Mouse (Mus musculus): ENCODE results near the gene Afap1. TPM values are rescaled to one million over a fixed set of nuclear protein-coding genes. Genes with fewer than 3 reads are reported as not detected.

Afap1 gene
- polyA plus RNA-seq, 1 experiment from 2014 or later = 1.3 TPM

DNA sequence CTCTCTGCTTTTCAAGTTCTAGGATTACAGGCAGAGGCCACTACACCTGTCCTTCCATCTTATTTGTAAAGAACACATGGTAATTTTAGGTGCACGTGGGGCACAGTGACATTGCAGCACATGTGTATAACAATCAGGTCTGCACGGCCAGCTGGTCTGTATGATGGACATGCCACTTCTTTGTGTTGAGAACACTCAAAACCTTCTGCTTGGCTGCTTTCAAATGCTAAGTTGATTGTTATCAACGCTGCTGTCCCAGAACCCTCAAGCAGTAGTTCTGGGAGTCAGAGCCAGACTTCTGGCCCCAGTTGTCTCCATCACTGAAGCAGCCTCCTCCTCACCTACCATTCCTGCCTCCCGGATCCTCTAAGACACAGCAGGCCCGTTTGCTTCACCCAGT lies 23.5 kb downstream of the Afap1 start:
- DNase-seq = no peak
- WGBS (ENCODE audit: insufficient replicate concordance) = 61% methylated on average over 5 of the region's 5 CpGs

DNA sequence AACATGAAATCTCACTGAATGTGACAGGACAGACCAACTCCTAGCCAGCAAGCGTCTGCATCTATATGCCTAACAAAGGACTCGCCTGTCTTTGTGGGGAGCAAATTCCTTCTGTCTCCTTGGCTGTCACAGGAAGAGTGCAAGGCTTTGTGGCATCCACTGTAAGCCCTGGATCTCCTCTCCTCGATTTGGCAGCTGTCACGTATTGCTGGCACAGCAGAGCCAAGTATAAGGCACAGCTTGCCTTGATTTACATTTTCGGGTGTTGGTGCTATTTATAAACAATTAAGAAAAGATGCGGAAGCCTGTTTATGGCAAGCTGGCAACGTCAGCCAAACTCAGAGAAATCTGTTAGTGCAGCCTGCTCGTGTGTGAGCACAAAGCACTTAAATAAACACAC lies 25.3 kb downstream of the Afap1 start:
- no peak for ATAC-seq (ENCODE audit: low read depth)
- H3K9me3 ChIP-seq (replicated peaks) = no peaks in the 10 kb centered on the region
- no peak for DNase-seq
- no peak overlapping the region for H3K9ac ChIP-seq
- WGBS (ENCODE audit: insufficient replicate concordance) = 50% methylated on average over 8 of the region's 8 CpGs
- H3K27me3 ChIP-seq = no peaks in the 10 kb centered on the region
- H3K27ac ChIP-seq = no peak overlapping the region
- no peak overlapping the region for H3K4me3 ChIP-seq (replicated peaks)
- H3K4me2 ChIP-seq = no peak overlapping the region
- H3K36me3 ChIP-seq = no peaks in the 10 kb centered on the region
- H3K4me1 ChIP-seq (replicated peaks) = no peaks in the 10 kb centered on the region

More for the DNA sequence above, 23.5 kb downstream of the Afap1 start:
- no peaks in the 10 kb centered on the region for H3K4me1 ChIP-seq (replicated peaks)
- no peak overlapping the region for H3K27ac ChIP-seq
- no peak overlapping the region for H3K4me2 ChIP-seq
- no peaks in the 10 kb centered on the region for H3K36me3 ChIP-seq
- no peaks in the 10 kb centered on the region for H3K9me3 ChIP-seq (replicated peaks)
- no peaks in the 10 kb centered on the region for H3K27me3 ChIP-seq
- no peak overlapping the region for H3K9ac ChIP-seq
- ATAC-seq (ENCODE audit: low read depth) = no peak
- H3K4me3 ChIP-seq (replicated peaks) = no peak overlapping the region

DNA sequence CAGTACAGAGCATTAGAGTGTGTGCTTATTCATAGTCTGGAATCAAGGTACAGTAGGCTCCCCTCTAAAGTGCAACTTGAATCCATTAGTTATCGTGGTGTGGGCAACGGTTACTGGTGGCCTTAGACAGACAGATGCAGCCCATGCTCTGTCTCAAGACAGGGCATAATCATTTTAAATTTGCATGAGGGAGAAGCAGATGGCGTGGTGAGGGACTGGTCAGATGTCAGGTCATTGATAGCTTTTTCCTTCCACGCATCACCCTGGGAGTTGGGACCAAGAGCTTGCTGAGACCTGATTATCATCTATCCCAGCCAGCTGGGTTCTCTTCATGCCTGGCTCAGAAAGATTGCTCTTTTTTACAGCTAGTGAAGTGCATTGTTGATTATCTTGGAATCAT lies 27.0 kb downstream of the Afap1 start:
- DNase-seq = no peak
- H3K4me1 ChIP-seq (replicated peaks) = no peaks in the 10 kb centered on the region
- H3K27ac ChIP-seq = no peak overlapping the region
- H3K4me2 ChIP-seq = no peak overlapping the region
- WGBS (ENCODE audit: insufficient replicate concordance) = 43% methylated on average over 4 of the region's 4 CpGs
- H3K27me3 ChIP-seq = no peaks in the 10 kb centered on the region
- no peaks in the 10 kb centered on the region for H3K36me3 ChIP-seq
- no peak overlapping the region for H3K9ac ChIP-seq
- no peaks in the 10 kb centered on the region for H3K9me3 ChIP-seq (replicated peaks)
- ATAC-seq (ENCODE audit: low read depth) = no peak
- H3K4me3 ChIP-seq (replicated peaks) = no peak overlapping the region

DNA sequence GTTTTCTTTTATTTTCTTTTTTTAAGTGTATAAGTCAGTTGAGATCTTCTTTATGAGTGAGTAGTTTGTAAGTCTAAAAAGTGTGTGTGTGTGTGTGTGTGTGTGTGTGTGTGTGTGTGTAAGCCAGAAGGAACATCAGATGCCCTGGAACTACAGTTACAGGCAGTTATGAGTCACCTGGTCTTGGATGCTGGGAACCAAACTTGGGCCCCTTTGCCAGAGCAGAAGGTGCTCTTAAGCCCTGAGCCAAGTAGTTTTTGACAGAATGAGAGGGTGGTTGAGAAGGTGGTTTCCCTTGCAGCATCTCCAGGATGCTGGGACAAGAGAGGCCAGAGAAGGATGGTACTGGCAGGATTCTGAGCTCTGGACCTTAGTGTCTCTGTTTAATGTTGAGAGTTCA lies 27.4 kb downstream of the Afap1 start:
- Histone ChIP-seq H3K36me3 (no peaks in the 10 kb centered on the region), H3K27ac (no peak overlapping the region), H3K4me2 (no peak overlapping the region), H3K9me3 (replicated peaks) (no peaks in the 10 kb centered on the region), H3K4me1 (replicated peaks) (no peaks in the 10 kb centered on the region), H3K4me3 (replicated peaks) (no peak overlapping the region), H3K9ac (no peak overlapping the region), H3K27me3 (no peaks in the 10 kb centered on the region)
- DNase-seq (no peak), ATAC-seq (ENCODE audit: low read depth) (no peak)

DNA sequence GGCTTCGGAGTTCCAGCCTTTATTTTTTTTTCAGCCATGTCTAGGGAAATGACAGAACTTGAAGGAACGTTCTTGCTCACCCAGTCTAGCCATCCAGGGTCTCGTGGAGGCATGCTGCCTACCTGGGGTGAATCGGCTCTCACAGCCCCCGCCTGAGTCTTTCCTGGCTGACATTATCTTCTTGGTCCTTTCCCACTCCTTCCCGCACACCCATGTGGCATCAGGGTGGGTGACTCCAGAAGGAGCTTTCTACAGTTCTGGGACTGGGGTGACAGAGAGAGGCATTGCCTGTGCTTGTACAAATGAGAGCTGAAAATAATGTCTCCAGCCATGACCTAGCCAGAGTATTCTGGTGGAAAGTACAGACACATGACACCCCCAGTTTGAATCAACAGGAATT lies 28.0 kb downstream of the Afap1 start:
- H3K9me3 ChIP-seq (replicated peaks) = no peaks in the 10 kb centered on the region
- no peak overlapping the region for H3K9ac ChIP-seq
- ATAC-seq (ENCODE audit: low read depth) = no peak
- no peaks in the 10 kb centered on the region for H3K27me3 ChIP-seq
- DNase-seq = no peak
- peak overlapping the region; percentile 62 for H3K27ac ChIP-seq
- no peaks in the 10 kb centered on the region for H3K36me3 ChIP-seq
- 65% methylated on average over 6 of the region's 6 CpGs for WGBS (ENCODE audit: insufficient replicate concordance)
- H3K4me3 ChIP-seq (replicated peaks) = no peak overlapping the region
- no peak overlapping the region for H3K4me2 ChIP-seq
- H3K4me1 ChIP-seq (replicated peaks) = no peaks in the 10 kb centered on the region

DNA sequence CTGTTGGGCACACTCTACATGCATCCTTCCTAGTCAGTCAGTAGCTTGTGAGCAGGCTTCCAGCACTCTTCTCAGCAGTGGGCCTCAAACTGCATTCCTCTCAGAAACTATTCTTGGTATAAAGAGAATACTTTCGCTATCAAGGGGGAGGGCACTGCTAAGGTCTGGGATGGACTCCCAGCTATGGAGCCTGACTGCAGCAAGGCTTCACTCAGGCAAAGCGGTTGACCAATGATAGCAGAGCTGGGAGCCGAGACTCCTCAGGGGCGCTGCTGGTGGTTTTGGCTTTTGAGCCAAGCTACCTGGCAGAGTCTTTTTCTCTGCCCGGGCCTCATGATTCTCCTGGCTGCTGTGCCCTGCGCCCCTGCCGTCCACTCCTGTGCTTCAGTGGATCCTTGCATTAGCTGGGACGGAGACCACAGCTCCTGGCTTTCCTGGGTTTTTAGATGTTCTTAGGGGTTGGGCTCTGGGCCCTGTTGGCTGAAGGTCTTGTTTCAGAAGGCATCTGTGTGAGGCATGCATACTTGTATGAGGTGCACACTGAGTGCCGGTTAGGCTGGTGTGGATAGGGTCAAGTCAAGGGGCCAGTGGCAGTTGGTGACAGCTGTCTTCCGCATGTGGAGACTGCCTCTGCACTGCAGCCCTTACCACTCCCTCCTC lies 28.6 kb downstream of the Afap1 start:
- Histone ChIP-seq H3K9me3 (replicated peaks) (no peaks in the 10 kb centered on the region), H3K27me3 (no peaks in the 10 kb centered on the region), H3K9ac (no peak overlapping the region), H3K27ac (peak overlapping the region; percentile 15; the same call in 1 of the 2 replicates), H3K4me1 (replicated peaks) (no peaks in the 10 kb centered on the region), H3K4me3 (replicated peaks) (no peak overlapping the region), H3K36me3 (no peaks in the 10 kb centered on the region), H3K4me2 (no peak overlapping the region)
- DNase-seq = no peak
- 57% methylated on average over 10 of the region's 10 CpGs for WGBS (ENCODE audit: insufficient replicate concordance)
- peak; percentile 20; the same call in 1 of the 2 replicates for ATAC-seq (ENCODE audit: low read depth)

DNA sequence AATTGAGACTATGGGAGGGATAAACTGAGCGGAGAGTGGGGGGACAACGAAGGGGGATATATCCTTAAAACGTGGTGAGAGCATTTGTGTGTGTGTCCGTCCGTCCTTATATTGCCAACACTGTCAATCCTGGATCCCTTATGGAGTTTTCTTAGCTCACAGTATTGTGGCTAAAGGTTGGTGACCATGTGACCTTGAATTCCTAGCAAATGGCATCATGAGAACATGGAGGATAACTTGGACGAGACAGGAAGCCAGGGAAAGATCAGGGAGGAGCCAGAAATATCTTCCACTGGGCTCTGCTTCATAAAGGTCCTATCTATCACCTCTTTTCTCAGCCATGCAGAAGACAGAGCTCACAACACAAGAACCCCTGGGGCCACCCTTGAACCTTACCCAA lies 30.3 kb downstream of the Afap1 start:
- Histone ChIP-seq H3K4me3 (replicated peaks) (no peak overlapping the region), H3K27ac (no peak overlapping the region), H3K9ac (no peak overlapping the region), H3K27me3 (no peaks in the 10 kb centered on the region), H3K4me2 (no peak overlapping the region), H3K9me3 (replicated peaks) (no peaks in the 10 kb centered on the region), H3K4me1 (replicated peaks) (no peaks in the 10 kb centered on the region), H3K36me3 (no peaks in the 10 kb centered on the region)
- no peak for DNase-seq
- 65% methylated on average over 6 of the region's 6 CpGs for WGBS (ENCODE audit: insufficient replicate concordance)
- ATAC-seq (ENCODE audit: low read depth) = no peak

DNA sequence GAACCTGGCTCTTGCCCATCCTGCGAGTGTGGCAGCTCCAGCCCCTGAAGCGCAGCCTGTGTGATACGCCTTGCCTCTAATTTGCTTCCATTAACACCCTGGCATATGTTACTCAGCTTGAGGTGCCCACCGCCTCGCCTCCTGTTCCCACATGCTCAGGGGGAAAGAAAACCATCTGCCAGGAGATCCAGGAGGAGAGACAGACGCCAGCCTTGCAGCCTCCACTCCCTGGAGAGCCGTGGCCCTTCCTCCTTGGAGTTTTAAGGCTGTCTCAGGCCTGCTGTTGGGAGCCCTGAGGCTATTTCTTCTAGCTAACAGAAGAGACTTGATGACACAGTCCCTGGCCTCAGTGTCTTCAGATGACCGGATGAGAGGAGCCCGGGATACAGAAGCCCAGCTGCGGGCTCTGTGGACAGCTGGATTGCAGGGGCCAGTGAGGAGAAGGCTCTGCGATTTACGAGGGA lies 32.1 kb downstream of the Afap1 start:
- H3K4me1 ChIP-seq (replicated peaks) = no peaks in the 10 kb centered on the region

DNA sequence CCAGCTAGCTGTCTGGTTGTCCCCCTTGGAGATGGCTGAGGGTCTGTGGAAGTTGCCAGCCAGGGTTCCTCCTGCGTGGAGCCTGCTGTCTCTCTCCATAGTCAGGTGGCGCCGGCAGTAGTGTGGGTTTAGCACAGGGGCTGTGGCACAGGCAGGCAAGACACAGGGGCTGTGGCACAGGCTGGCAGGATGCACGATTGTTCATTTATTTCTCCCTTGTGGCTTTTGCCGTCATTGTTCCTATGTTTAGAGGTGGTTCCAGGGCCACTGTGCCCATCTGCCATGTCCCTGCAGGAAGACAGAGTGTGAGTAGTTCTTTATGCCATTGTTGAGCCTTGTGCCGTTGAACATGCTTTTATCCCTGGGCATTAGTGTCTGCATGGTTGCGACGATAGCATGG lies 33.4 kb downstream of the Afap1 start:
- Histone ChIP-seq H3K9ac (no peak overlapping the region), H3K4me2 (no peak overlapping the region), H3K36me3 (no peaks in the 10 kb centered on the region), H3K4me3 (replicated peaks) (no peak overlapping the region), H3K9me3 (replicated peaks) (no peaks in the 10 kb centered on the region), H3K27me3 (no peaks in the 10 kb centered on the region), H3K4me1 (replicated peaks) (no peaks in the 10 kb centered on the region), H3K27ac (no peak overlapping the region)
- ATAC-seq (ENCODE audit: low read depth) (no peak), DNase-seq (no peak)
- 75% methylated on average over 8 of the region's 8 CpGs for WGBS (ENCODE audit: insufficient replicate concordance)

More for the DNA sequence above, 32.1 kb downstream of the Afap1 start:
- Histone ChIP-seq H3K9me3 (replicated peaks) (no peaks in the 10 kb centered on the region), H3K27ac (no peak overlapping the region), H3K4me2 (no peak overlapping the region), H3K36me3 (no peaks in the 10 kb centered on the region), H3K27me3 (no peaks in the 10 kb centered on the region), H3K9ac (no peak overlapping the region), H3K4me3 (replicated peaks) (no peak overlapping the region)
- DNase-seq = no peak
- 53% methylated on average over 12 of the region's 12 CpGs for WGBS (ENCODE audit: insufficient replicate concordance)
- ATAC-seq (ENCODE audit: low read depth) = no peak

DNA sequence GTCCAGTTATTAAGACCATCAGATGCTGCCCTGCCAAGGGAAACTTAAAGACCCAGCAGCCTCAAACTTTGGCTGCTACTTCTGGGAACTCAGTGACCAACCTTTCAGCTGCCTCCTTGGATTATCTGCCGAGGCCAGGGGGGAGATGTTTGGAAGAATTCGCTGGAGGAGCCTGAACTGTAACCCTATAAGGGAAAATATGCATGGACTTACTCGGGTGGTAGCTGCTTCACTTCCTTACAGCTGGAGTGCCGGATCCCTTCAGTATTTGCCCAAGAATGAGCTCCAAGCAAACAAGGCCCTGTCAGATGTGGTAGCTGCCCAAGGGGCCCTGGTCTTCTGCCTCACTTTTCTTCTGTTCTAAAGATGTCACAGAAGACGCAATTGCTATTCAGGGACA lies 38.2 kb downstream of the Afap1 start:
- no peaks in the 10 kb centered on the region for H3K9me3 ChIP-seq (replicated peaks)
- no peak overlapping the region for H3K27ac ChIP-seq
- H3K36me3 ChIP-seq = no peaks in the 10 kb centered on the region
- ATAC-seq (ENCODE audit: low read depth) (no peak), DNase-seq (no peak)
- H3K27me3 ChIP-seq = no peaks in the 10 kb centered on the region
- H3K9ac ChIP-seq = no peak overlapping the region
- no peak overlapping the region for H3K4me3 ChIP-seq (replicated peaks)
- no peaks in the 10 kb centered on the region for H3K4me1 ChIP-seq (replicated peaks)
- WGBS (ENCODE audit: insufficient replicate concordance) = 52% methylated on average over 5 of the region's 5 CpGs
- H3K4me2 ChIP-seq = no peak overlapping the region

DNA sequence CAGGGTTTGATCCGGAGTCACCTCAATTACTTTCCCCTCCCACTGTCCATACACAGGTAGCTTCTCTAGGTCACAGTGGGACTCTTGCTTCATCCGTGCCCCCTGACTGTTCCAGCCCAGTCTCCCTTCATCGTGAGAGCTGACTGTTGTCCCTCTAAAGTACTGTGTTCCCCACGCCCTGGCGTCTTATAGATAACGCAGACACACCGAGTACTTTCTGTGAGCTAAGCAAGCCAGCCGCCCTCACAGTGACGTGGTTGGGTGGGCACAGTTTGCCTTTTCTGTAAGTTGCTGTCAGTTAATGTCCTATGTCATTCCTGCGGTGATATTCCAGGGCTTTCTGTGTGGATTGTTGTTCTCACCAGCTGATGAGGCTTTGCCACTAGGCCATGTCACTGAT lies 39.9 kb downstream of the Afap1 start:
- Histone ChIP-seq H3K9ac (no peak overlapping the region), H3K9me3 (replicated peaks) (no peaks in the 10 kb centered on the region), H3K4me3 (replicated peaks) (no peak overlapping the region), H3K4me1 (replicated peaks) (no peaks in the 10 kb centered on the region), H3K27ac (no peak overlapping the region), H3K4me2 (no peak overlapping the region), H3K27me3 (no peaks in the 10 kb centered on the region), H3K36me3 (no peaks in the 10 kb centered on the region)
- WGBS (ENCODE audit: insufficient replicate concordance) = 56% methylated on average over 10 of the region's 10 CpGs
- ATAC-seq (ENCODE audit: low read depth) = no peak
- no peak for DNase-seq

DNA sequence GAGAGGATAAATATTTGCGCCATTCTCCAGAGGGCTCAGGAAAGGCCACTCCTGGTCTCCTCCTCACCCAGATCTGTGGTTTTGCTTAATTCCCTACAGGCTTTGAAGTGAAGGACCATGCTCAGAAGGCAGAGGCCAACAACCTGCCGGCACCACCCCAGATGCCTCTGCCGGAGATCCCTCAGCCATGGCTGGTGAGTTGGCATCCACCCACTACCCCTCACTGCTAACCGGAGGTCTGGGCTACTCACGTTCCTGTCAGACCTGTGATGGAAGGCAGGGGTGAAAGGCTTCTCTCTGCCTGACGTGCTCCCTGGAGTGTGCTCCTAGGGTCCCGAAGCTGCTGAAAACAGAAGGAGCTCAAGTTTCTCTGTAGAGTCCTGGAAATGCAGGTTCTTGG lies 42.8 kb downstream of the Afap1 start:
- Histone ChIP-seq H3K4me3 (replicated peaks) (no peak overlapping the region), H3K27ac (no peak overlapping the region), H3K27me3 (no peaks in the 10 kb centered on the region), H3K9ac (no peak overlapping the region), H3K36me3 (no peaks in the 10 kb centered on the region), H3K4me1 (replicated peaks) (no peaks in the 10 kb centered on the region), H3K9me3 (replicated peaks) (no peaks in the 10 kb centered on the region), H3K4me2 (no peak overlapping the region)
- ATAC-seq (ENCODE audit: low read depth) = no peak
- 64% methylated on average over 7 of the region's 7 CpGs for WGBS (ENCODE audit: insufficient replicate concordance)
- DNase-seq = no peak
